Mouse (Mus musculus): ENCODE results near the gene Slc45a2.

Slc45a2 gene

GRCm38 (mm10) chr15:11066299-11066698, 65.8 kb downstream of the Slc45a2 start:
- no peak for DNase-seq (ENCODE audit: low spot score)

GRCm38 (mm10) chr15:11067891-11068290, 67.4 kb downstream of the Slc45a2 start:
- no peak for DNase-seq (ENCODE audit: low spot score)

- DNase-seq (ENCODE audit: low spot score), result no peak
Observed at GRCm38 (mm10) chr15:11075726-11076361, 75.3 kb downstream of the Slc45a2 start.

All from testis, postnatal 14 days (tissue).